Mouse (Mus musculus): Measurements from ENCODE around the gene Aldh5a1. TPM values are rescaled to one million over a fixed set of nuclear protein-coding genes. Genes with fewer than 3 reads are reported as not detected.
"Not testable (repeated sequence)": the region's sequence is repeated elsewhere in the genome, so short reads cannot be mapped to it uniquely, and the experiment has no call there.

The Aldh5a1 gene
- 1.1 TPM for polyA plus RNA-seq (2012; fragmentation: generic; extraction: Trizol)
- long read RNA-seq, experiment 1, full-length matches to known transcripts: 3 of 3 reads
- long read RNA-seq, experiment 1, partial matches to known transcripts: 0 of 3 reads
- long read RNA-seq, experiment 1, other reads (novel, unspliced or antisense): 0 of 3 reads
- long read RNA-seq, experiment 2, full-length matches to known transcripts: 37 of 40 reads
- long read RNA-seq, experiment 2, partial matches to known transcripts: 0 of 40 reads
- long read RNA-seq, experiment 2, other reads (novel, unspliced or antisense): 3 of 40 reads

DNA sequence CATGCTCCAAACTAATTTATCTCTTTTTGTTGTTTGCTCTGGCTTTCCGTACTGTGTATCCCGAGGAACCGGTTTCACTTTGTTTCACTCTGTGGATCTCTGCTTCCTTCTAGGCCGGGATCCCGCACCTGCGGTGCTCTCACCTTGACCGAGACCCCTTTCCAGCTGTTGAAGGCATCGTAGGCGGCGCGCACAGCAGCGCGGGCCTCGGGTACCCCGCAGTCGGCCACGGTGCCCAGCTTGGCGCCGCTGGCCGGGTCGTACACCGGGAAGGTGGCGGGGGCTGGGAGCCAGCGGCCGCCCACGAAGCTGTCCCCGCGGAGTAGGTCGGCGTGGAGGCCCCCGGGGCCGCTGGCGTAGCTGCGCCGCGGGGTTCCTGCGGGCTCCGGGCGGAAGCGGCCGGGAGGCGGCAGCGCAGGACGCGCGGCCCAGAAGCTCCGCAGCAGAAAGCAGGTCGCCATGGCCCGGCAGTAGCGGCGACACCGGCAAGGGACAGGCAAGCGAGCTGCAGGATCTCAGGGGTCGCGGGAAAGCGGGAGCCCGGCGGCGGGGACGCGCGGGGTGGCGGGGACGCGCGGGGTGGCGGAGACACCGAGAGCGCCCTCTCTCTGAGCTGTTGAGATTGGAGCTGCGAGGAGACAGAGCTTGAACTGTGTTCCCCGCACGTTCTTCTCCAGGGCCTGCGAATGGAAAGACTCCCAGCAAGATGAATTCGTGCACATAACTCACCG lies at the start of gene Aldh5a1:
TSS of gene Aldh5a1 (minus strand) at position 554 of the 731 bp plus-strand sequence.
- Histone ChIP-seq H3K36me3 (ENCODE audit: control insufficient read depth, insufficient read depth) (no peaks in the 10 kb centered on the region), H3K79me2 (ENCODE audit: control insufficient read depth, insufficient read depth) (no peaks in the 10 kb centered on the region), H3K79me3 (ENCODE audit: low read depth) (no peaks in the 10 kb centered on the region), H3K27me3 (ENCODE audit: control insufficient read depth, insufficient read depth, insufficient read length) (no peaks in the 10 kb centered on the region), H3ac (ENCODE audit: control insufficient read depth, insufficient read length, low read depth) (peak within 1 kb of the TSS; percentile 83), H3K4me3 (ENCODE audit: insufficient read depth, poor library complexity, severe bottlenecking) (peak within 1 kb of the TSS; percentile 37)
- TF ChIP-seq MYOD1 (IDR thresholded peaks at IDR 0.05; ENCODE audit: control insufficient read depth, insufficient read length, low read depth) (no peak), CEBPB (IDR thresholded peaks at IDR 0.05; ENCODE audit: low read depth) (no peak), CTCF (IDR thresholded peaks at IDR 0.05; ENCODE audit: control insufficient read depth, insufficient read depth, insufficient read length) (peak; percentile 48)

DNA sequence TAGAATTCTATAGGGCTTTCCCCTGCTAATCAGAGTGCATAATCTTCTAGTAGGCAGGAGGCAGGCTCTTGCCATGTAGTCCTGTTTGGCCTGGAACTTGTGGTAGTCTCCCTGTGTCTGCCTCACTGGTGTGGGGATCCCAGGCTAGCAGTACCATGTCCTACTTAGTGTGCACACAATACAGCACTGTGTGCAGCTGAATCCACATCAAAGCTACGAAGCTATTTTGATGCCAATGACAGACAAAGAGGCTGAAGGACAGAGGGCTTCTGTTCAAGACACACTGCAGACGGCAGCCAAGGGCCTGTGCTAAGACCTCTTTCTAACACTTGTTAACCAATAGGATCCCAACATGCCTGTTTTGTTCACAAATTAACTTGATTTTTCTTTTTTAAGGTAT lies 48.0 kb upstream of the Aldh5a1 start:
- no peaks in the 10 kb centered on the region for H3K27me3 ChIP-seq (ENCODE audit: control insufficient read depth, insufficient read depth, insufficient read length)
- TF ChIP-seq MYOD1 (IDR thresholded peaks at IDR 0.05; ENCODE audit: control insufficient read depth, insufficient read length, low read depth) (no peak), CTCF (IDR thresholded peaks at IDR 0.05; ENCODE audit: control insufficient read depth, insufficient read depth, insufficient read length) (no peak), CEBPB (IDR thresholded peaks at IDR 0.05; ENCODE audit: low read depth) (no peak), USF1 (IDR thresholded peaks at IDR 0.05; ENCODE audit: low read depth) (no peak)
- H3K79me2 ChIP-seq (ENCODE audit: control insufficient read depth, insufficient read depth): no peaks in the 10 kb centered on the region
- no peaks in the 10 kb centered on the region for H3K79me3 ChIP-seq (ENCODE audit: low read depth)
- no peak overlapping the region for H3K4me3 ChIP-seq (ENCODE audit: insufficient read depth, poor library complexity, severe bottlenecking)
- no peak overlapping the region for H3ac ChIP-seq (ENCODE audit: control insufficient read depth, insufficient read length, low read depth)
- H3K36me3 ChIP-seq (ENCODE audit: control insufficient read depth, insufficient read depth): peaks cover 10% of the 10 kb centered on the region

DNA sequence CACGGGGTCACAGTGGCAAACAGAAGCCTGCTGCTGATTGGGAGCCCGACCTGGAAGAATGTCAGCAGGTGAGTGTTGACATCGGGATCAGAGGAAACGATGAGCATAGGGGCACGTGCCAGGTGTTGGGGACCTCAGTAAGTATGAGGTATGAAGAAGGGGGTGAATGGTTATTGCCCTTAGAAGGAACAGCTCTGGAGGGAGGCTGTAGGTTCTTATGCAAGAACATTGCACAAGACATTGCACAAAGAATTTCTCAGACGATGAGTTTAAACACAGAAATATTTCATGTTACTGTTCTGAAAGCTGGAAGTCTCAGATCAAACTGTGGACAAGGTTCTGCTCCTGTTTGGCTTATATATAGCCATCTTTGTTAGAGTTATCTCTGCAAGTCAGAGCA lies 43.6 kb upstream of the Aldh5a1 start:
- H3K79me2 ChIP-seq (ENCODE audit: control insufficient read depth, insufficient read depth): no peaks in the 10 kb centered on the region
- H3K36me3 ChIP-seq (ENCODE audit: control insufficient read depth, insufficient read depth): no peaks in the 10 kb centered on the region
- H3ac ChIP-seq (ENCODE audit: control insufficient read depth, insufficient read length, low read depth): no peak overlapping the region
- H3K79me3 ChIP-seq (ENCODE audit: low read depth): no peaks in the 10 kb centered on the region
- no peaks in the 10 kb centered on the region for H3K27me3 ChIP-seq (ENCODE audit: control insufficient read depth, insufficient read depth, insufficient read length)
- no peak for TF ChIP-seq MAX (IDR thresholded peaks at IDR 0.05)
- no peak for TF ChIP-seq MYOG (IDR thresholded peaks at IDR 0.05; ENCODE audit: control insufficient read depth, extremely low read depth, insufficient read length)
- no peak for TF ChIP-seq FOSL1 (IDR thresholded peaks at IDR 0.05; ENCODE audit: insufficient read depth, low read length, poor library complexity, severe bottlenecking)
- no peak for TF ChIP-seq CEBPB (IDR thresholded peaks at IDR 0.05; ENCODE audit: low read depth)
- TF ChIP-seq MYOD1 (IDR thresholded peaks at IDR 0.05; ENCODE audit: control insufficient read depth, insufficient read length, low read depth): no peak
- TF ChIP-seq USF1 (IDR thresholded peaks at IDR 0.05; ENCODE audit: low read depth): no peak
- no peak for TF ChIP-seq CTCF (IDR thresholded peaks at IDR 0.05; ENCODE audit: control insufficient read depth, insufficient read depth, insufficient read length)
- H3K4me3 ChIP-seq (ENCODE audit: insufficient read depth, poor library complexity, severe bottlenecking): no peak overlapping the region

DNA sequence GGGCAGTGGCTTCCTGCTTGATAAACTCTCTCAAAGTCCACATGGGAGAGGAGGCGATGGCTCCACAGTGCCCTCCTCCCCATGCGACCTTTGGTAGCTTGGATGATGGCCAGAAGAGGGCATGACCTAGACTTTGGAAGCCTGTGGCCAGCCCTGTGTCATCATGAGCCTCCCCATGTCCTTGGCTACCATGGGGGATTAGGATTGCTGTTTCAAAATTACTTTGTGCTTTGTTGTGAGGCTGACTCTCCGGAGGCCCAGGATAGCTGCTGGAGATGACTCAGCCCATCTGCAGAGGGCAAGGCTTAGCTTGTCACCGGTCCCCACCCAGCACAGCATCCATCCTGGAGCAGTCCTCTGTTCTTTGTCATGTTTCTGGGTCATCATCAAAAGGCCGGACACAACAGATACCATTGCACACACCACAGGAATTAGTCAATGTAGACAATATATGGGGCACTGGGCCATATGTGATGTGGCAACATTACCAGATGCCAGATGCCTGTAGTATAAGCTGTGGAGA lies 40.4 kb upstream of the Aldh5a1 start:
- Histone ChIP-seq H3K36me3 (ENCODE audit: control insufficient read depth, insufficient read depth) (no peaks in the 10 kb centered on the region), H3K27me3 (ENCODE audit: control insufficient read depth, insufficient read depth, insufficient read length) (no peaks in the 10 kb centered on the region), H3ac (ENCODE audit: control insufficient read depth, insufficient read length, low read depth) (no peak overlapping the region), H3K79me3 (ENCODE audit: low read depth) (no peaks in the 10 kb centered on the region), H3K79me2 (ENCODE audit: control insufficient read depth, insufficient read depth) (no peaks in the 10 kb centered on the region), H3K4me3 (ENCODE audit: insufficient read depth, poor library complexity, severe bottlenecking) (no peak overlapping the region)
- TF ChIP-seq MAX (IDR thresholded peaks at IDR 0.05) (no peak), CEBPB (IDR thresholded peaks at IDR 0.05; ENCODE audit: low read depth) (peak; percentile 54)

DNA sequence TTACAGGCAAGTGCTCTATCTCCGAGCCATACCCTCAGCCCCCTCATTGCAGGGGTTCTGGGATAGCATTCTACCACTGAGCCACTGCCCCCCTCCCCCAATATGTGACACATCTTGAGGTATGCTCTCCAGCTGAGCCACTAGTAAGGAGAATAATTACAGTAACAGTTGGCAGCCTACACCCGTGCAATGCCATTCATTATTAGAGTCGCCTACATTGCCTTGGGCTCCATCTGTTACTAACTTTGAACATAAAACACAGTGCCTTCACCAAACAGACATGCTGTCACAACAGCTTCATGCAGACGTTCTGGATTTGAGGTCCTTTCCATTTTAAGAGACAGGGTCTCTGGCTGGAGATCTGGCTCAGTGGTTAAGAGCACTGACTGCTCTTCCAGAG lies 38.9 kb upstream of the Aldh5a1 start:
- Histone ChIP-seq H3K79me2 (ENCODE audit: control insufficient read depth, insufficient read depth) (no peaks in the 10 kb centered on the region), H3K79me3 (ENCODE audit: low read depth) (no peaks in the 10 kb centered on the region), H3ac (ENCODE audit: control insufficient read depth, insufficient read length, low read depth) (no peak overlapping the region)

DNA sequence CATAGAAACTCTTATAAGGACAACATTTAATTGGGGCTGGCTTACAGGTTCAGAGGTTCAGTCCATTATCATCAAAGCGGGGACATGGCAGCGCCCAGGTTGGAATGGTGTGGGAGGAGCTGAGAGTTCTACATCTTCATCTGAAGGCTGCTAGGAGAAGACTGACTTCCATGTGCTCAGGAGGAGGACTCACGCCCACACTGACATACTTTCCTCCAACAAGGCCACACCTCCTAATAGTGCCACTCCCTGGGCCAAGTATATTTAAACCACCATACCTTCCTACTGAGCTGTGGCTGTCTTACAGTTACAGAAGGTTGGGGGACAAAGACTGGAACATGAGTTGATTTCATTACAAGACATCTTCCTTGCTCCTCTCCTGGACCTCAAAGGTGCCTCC lies 34.3 kb upstream of the Aldh5a1 start:
- not testable (repeated sequence) for H3ac ChIP-seq (ENCODE audit: control insufficient read depth, insufficient read length, low read depth); H3K79me3 ChIP-seq (ENCODE audit: low read depth); H3K79me2 ChIP-seq (ENCODE audit: control insufficient read depth, insufficient read depth); H3K4me3 ChIP-seq (ENCODE audit: insufficient read depth, poor library complexity, severe bottlenecking); H3K27me3 ChIP-seq (ENCODE audit: control insufficient read depth, insufficient read depth, insufficient read length); H3K36me3 ChIP-seq (ENCODE audit: control insufficient read depth, insufficient read depth)

More for the DNA sequence above, 38.9 kb upstream of the Aldh5a1 start:
- TF ChIP-seq MAX (IDR thresholded peaks at IDR 0.05) (no peak), CEBPB (IDR thresholded peaks at IDR 0.05; ENCODE audit: low read depth) (no peak), USF1 (IDR thresholded peaks at IDR 0.05; ENCODE audit: low read depth) (no peak), MYOG (IDR thresholded peaks at IDR 0.05; ENCODE audit: control insufficient read depth, extremely low read depth, insufficient read length) (no peak), CTCF (IDR thresholded peaks at IDR 0.05; ENCODE audit: control insufficient read depth, insufficient read depth, insufficient read length) (no peak), FOSL1 (IDR thresholded peaks at IDR 0.05; ENCODE audit: insufficient read depth, low read length, poor library complexity, severe bottlenecking) (no peak), MYOD1 (IDR thresholded peaks at IDR 0.05; ENCODE audit: control insufficient read depth, insufficient read length, low read depth) (no peak)
- Histone ChIP-seq H3K36me3 (ENCODE audit: control insufficient read depth, insufficient read depth) (no peaks in the 10 kb centered on the region), H3K4me3 (ENCODE audit: insufficient read depth, poor library complexity, severe bottlenecking) (no peak overlapping the region), H3K27me3 (ENCODE audit: control insufficient read depth, insufficient read depth, insufficient read length) (no peaks in the 10 kb centered on the region)

Measured in C2C12 (cell line).